Mouse (Mus musculus) layer of hippocampus, adult 9-10 months (tissue): Measurements from ENCODE around the gene Gys2.
A peak's percentile ranks its signal among the peaks of the same experiment; 100 is the strongest.
"Not testable (repeated sequence)": the region's sequence is repeated elsewhere in the genome, so short reads cannot be mapped to it uniquely, and the experiment has no call there.

Experiments
- DNase-seq: peaks from one replicate; pipeline ENCODE4 v3.0.0; 2022; ENCODE audit warnings: low spot score

Gene Gys2

GRCm38 (mm10) chr6:142472801-142473203 is at the start of gene Gys2:
Gene Gys2 (minus strand): TSS chr6:142473109.
- no peak for DNase-seq

- DNase-seq: no peak
Observed at GRCm38 (mm10) chr6:142521591-142522110, 48.7 kb upstream of the Gys2 start.

GRCm38 (mm10) chr6:142519110-142519509 is 46.2 kb upstream of the Gys2 start:
- no peak for DNase-seq

- not testable (repeated sequence) for DNase-seq
Observed at GRCm38 (mm10) chr6:142515379-142515778, 42.5 kb upstream of the Gys2 start.

GRCm38 (mm10) chr6:142514912-142515311 is 42.0 kb upstream of the Gys2 start:
- DNase-seq: no peak

GRCm38 (mm10) chr6:142512902-142513301 is 40.0 kb upstream of the Gys2 start:
- DNase-seq: no peak

GRCm38 (mm10) chr6:142511516-142512135 is 38.7 kb upstream of the Gys2 start:
- DNase-seq: no peak

- DNase-seq: no peak
Observed at GRCm38 (mm10) chr6:142508663-142509062, 35.8 kb upstream of the Gys2 start.

- peak; percentile 81 for DNase-seq
Observed at GRCm38 (mm10) chr6:142507785-142508162, 34.9 kb upstream of the Gys2 start, which contains the start of gene Ldhb. Gene Ldhb (minus strand): TSS chr6:142507957.

- DNase-seq: peak; percentile 31
Observed at GRCm38 (mm10) chr6:142507033-142507784, 34.3 kb upstream of the Gys2 start.

- no peak for DNase-seq
Observed at GRCm38 (mm10) chr6:142506338-142507032, 33.6 kb upstream of the Gys2 start.

GRCm38 (mm10) chr6:142503601-142504000 is 30.7 kb upstream of the Gys2 start:
- no peak for DNase-seq

- no peak for DNase-seq
Observed at GRCm38 (mm10) chr6:142502519-142503125, 29.7 kb upstream of the Gys2 start.

GRCm38 (mm10) chr6:142490114-142490513 is 17.2 kb upstream of the Gys2 start:
- not testable (repeated sequence) for DNase-seq

- no peak for DNase-seq
Observed at GRCm38 (mm10) chr6:142487638-142488037, 14.7 kb upstream of the Gys2 start.

- no peak for DNase-seq
Observed at GRCm38 (mm10) chr6:142485478-142486123, 12.7 kb upstream of the Gys2 start.

- DNase-seq: no peak
Observed at GRCm38 (mm10) chr6:142477239-142477638, 4.3 kb upstream of the Gys2 start.

GRCm38 (mm10) chr6:142471141-142471540 is 1.8 kb downstream of the Gys2 start:
- no peak for DNase-seq

- DNase-seq: no peak
Observed at GRCm38 (mm10) chr6:142469602-142470001, 3.3 kb downstream of the Gys2 start.

GRCm38 (mm10) chr6:142462194-142462593 is 10.7 kb downstream of the Gys2 start:
- no peak for DNase-seq

- DNase-seq: no peak
Observed at GRCm38 (mm10) chr6:142459017-142459678, 13.8 kb downstream of the Gys2 start.
